Comparison of ENCODE assay signal across 9 mouse cellular contexts in genomic region chr16:46121420-46121819, GRCm38 (mm10). TPM values are rescaled to one million over a fixed set of nuclear protein-coding genes. Genes with fewer than 3 reads are reported as not detected.
A peak's percentile ranks its signal among the peaks of the same experiment; 100 is the strongest.
DNase-seq lines count a peak whose midpoint lies in the region; ATAC-seq lines count a peak whose summit lies in the region.
"Had no signal": no experiment of that assay in that cellular context is flagged by ENCODE, and none has a peak within 500 bp of the region (broad histone marks: within the 10 kb centered on the region; RNA-seq: fewer than 3 reads in every experiment).

No protein-coding gene starts in this region.

- 62% methylated on average over 2 of the region's 2 CpGs for WGBS in embryonic facial prominence, embryonic 10.5 days

- H3K4me3 ChIP-seq in embryonic facial prominence, embryonic 10.5 days = no peak overlapping the region
- H3K4me3 ChIP-seq: embryonic facial prominence, embryonic 12.5 days had no signal

- no peak overlapping the region for H3K27ac ChIP-seq in embryonic facial prominence, embryonic 10.5 days (replicated peaks)
- H3K27ac ChIP-seq: embryonic facial prominence, embryonic 12.5 days had no signal

- H3K4me1 ChIP-seq in embryonic facial prominence, embryonic 10.5 days = no peaks in the 10 kb centered on the region
- H3K4me1 ChIP-seq: embryonic facial prominence, embryonic 12.5 days had no signal

- H3K27me3 ChIP-seq in embryonic facial prominence, embryonic 10.5 days (replicated peaks; ENCODE audit: low read depth, poor library complexity, severe bottlenecking) = no peaks in the 10 kb centered on the region
- H3K27me3 ChIP-seq: embryonic facial prominence, embryonic 12.5 days had no signal

- no peaks in the 10 kb centered on the region for H3K36me3 ChIP-seq in embryonic facial prominence, embryonic 10.5 days (replicated peaks)
- H3K36me3 ChIP-seq: embryonic facial prominence, embryonic 12.5 days had no signal

- 0 out of 2 replicates have a peak, but pooled peaks have one; percentile 44 for ATAC-seq in megakaryocyte-erythroid progenitor cell, adult 5-6 weeks (replicated peaks; ENCODE audit: low FRiP score, low TSS enrichment, poor library complexity, severe bottlenecking)

- no peaks in the 10 kb centered on the region for H3K9me3 ChIP-seq in embryonic facial prominence, embryonic 10.5 days
- H3K9me3 ChIP-seq: embryonic facial prominence, embryonic 12.5 days had no signal

- peak; percentile 12 for DNase-seq in kidney, postnatal 14 days
- no peak for DNase-seq in kidney, adult 18-20 months
- peak; percentile 29 for DNase-seq in adrenal gland, postnatal 10 days
- DNase-seq in embryonic facial prominence, embryonic 10.5 days (ENCODE audit: low spot score) = peak; percentile 16
- DNase-seq in induced T-regulatory cell, adult 2 months (ENCODE audit: low read depth) = peak; percentile 49
- peak; percentile 78 for DNase-seq in thymus, postnatal 0 days (ENCODE audit: low spot score)
- DNase-seq in cerebellum, adult 9-11 months = no peak

RNA-seq across cellular contexts. Expression of gene Cd96, which starts 1.4 kb away (rescaled TPM):
- under 1 TPM; 0.66 to 0.79 TPM for total RNA-seq in adrenal gland, postnatal 10 days (2021)
- polyA plus RNA-seq in embryonic facial prominence, embryonic 10.5 days (2016; fragmentation: Nextera tagmentation; extraction: Ambion mirVana) = 0.15 TPM in 1 of 2 replicates, not detected in the other
- 3.6 and 12.1 TPM in 2 replicates for total RNA-seq in megakaryocyte-erythroid progenitor cell, adult 5-6 weeks (2014; fragmentation: Nextera tagmentation)
- 4.3 and 5.0 TPM in 2 replicates for total RNA-seq in megakaryocyte-erythroid progenitor cell, adult 5-6 weeks (2017)
- polyA plus RNA-seq in thymus, postnatal 0 days (2015; fragmentation: Nextera tagmentation; extraction: Ambion mirVana) = 60.4 and 61.5 TPM in 2 replicates
- polyA plus RNA-seq: embryonic facial prominence, embryonic 12.5 days had no signal

RNA-seq across cellular contexts. Expression of gene Gm4737, which starts 33.5 kb away (rescaled TPM):
- total RNA-seq in adrenal gland, postnatal 10 days (2021) = 10 to 100 TPM; 40.9 to 70.8 TPM
- polyA plus RNA-seq in embryonic facial prominence, embryonic 10.5 days (2016; fragmentation: Nextera tagmentation; extraction: Ambion mirVana) = 2.7 and 2.8 TPM in 2 replicates
- total RNA-seq in megakaryocyte-erythroid progenitor cell, adult 5-6 weeks (2014; fragmentation: Nextera tagmentation) = 8.8 and 11.4 TPM in 2 replicates
- 11.7 and 14.8 TPM in 2 replicates for total RNA-seq in megakaryocyte-erythroid progenitor cell, adult 5-6 weeks (2017)
- polyA plus RNA-seq in thymus, postnatal 0 days (2015; fragmentation: Nextera tagmentation; extraction: Ambion mirVana) = 2.7 and 3.8 TPM in 2 replicates

Comparison
In these comparisons a context has a peak if more than half of its experiments do, and no peak if none do; other contexts are left out.
1. DNase-seq: peak in kidney, postnatal 14 days (single experiment), adrenal gland, postnatal 10 days (single experiment), embryonic facial prominence, embryonic 10.5 days (single experiment), induced T-regulatory cell, adult 2 months (single experiment) and thymus, postnatal 0 days (single experiment); none in kidney, adult 18-20 months (single experiment) and cerebellum, adult 9-11 months (single experiment).